Mouse (Mus musculus) Muller cell, postnatal 12 days (primary cell): Measurements from ENCODE around the gene Notch3.

Experiments used
- DNase-seq: peaks from one replicate; pipeline ENCODE4 v3.0.0-alpha.2; 2015; ENCODE audit errors: inconsistent ontology term

Gene Notch3

GRCm38 (mm10) chr17:32092895-32093294 lies 73.8 kb downstream of the Notch3 start:
- DNase-seq, result no peak

- DNase-seq, result no peak
These were observed 74.4 kb downstream of the Notch3 start for GRCm38 (mm10) chr17:32092241-32092619.

GRCm38 (mm10) chr17:32091364-32092240 lies 75.0 kb downstream of the Notch3 start:
- peak; percentile 89 for DNase-seq

DNA sequence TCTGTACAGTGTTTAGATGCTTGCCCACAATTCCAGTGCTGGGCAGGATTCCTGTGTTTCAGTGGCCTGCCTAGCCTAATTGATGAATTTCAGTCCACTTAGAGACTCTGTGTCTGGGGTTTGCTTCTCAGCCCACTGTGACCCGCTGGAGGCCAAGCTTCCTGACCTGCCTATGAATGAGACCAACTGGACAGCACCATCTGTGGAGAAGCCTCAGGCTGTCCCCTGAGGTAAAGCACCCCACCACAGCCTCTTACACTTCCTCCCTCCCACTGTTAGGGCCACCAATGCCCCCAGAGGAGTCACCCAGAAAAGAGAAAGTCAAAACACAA lies 75.7 kb downstream of the Notch3 start:
- DNase-seq, result no peak

DNA sequence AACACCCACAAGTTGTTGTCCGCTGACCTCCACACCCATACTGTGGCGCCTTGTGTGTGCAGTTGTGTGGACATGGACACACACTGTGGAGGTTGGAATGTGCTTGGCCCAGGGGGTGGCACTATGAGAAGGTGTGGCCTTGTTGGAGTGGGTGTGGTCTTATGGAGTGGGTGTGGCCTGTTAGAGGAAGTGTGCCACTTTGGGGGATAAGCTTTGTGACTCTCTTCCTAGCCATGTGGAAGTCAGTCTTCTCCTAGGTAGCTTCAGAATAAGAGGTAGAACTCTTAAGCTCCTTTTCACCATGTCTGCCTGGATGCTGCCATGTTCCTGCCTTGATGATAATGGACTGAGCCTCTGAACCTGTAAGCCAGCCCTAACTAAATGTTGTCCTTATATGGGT lies 79.6 kb downstream of the Notch3 start:
- DNase-seq, result no peak

DNA sequence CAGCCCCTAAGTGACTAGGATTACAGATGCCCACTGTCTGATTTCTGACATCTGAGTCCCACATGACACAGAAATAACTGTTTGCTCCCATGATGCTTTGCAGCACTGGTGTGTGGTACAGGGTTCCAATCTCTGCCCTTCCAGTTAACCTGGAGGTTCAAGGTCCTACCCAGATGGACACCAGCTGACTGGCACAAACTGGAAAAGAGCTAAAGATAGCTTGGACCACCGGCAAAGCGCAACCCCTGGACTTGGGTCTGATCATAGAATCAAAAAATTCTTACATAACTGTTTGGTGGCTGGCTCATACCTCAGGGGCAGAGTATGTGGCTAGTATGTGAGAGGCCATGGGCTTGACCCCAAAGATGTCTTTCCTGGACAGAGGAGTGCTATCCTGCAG lies 83.3 kb downstream of the Notch3 start:
- DNase-seq, result no peak

DNA sequence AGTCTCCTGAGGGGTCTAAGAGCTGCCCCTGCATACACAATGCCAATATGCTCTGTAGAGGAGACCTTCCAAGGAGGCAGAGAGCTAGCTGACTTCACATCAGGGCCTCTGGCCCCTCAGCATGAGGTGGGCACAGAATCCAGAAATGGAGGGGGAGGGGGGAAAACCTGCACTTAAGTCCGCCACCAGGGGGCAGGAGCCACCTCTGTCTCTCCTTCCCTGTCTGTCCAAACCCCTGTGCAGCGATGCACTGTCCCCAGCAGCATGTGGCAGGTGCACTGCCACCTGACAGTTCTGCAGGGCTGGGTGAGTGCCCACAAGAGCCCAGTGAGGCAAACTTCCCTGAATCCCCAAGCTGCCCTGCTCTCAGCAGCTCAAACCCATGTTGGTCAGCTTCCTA lies 91.5 kb downstream of the Notch3 start:
- peak; percentile 68 for DNase-seq

- no peak for DNase-seq
These were observed 92.0 kb downstream of the Notch3 start for GRCm38 (mm10) chr17:32074658-32075057.

DNA sequence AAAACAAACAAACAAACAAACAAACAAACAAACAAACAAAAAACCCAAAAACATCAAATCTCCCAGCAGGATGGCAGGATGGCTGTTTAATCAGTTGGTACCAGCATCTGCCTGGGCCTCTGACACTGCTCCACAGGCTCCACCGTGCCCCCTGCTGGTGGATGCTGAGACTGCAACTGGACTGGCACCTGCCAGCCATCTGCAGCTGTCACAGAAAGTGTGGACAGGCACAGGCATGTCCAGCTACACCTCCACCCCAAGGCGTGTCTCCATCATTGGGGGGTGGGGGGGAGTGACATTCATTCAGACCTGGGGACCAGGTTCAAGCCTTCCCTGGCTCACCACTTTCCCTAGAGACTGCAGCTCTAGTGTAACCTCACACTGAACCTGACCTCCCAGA lies 93.3 kb downstream of the Notch3 start:
- DNase-seq, result peak; percentile 74
